Mouse (Mus musculus): ENCODE results near the gene Cyp11a1. TPM values are rescaled to one million over a fixed set of nuclear protein-coding genes. Genes with fewer than 3 reads are reported as not detected.

The Cyp11a1 gene
- polyA plus RNA-seq, 1 experiment from 2014 or later: 0.10 TPM

Other genes with a start within 250 kb of the Cyp11a1 start
- gene Clk3, start 240.6 kb upstream of the Cyp11a1 start, polyA plus RNA-seq (2016; fragmentation: Nextera tagmentation; extraction: Ambion mirVana): 99.8 and 104 TPM in 2 replicates
- 15.6 and 16.0 TPM in 2 replicates for gene Arid3b, start 169.6 kb upstream of the Cyp11a1 start, polyA plus RNA-seq (2016; fragmentation: Nextera tagmentation; extraction: Ambion mirVana)
- 69.3 and 69.8 TPM in 2 replicates for gene Ubl7, start 95.4 kb upstream of the Cyp11a1 start, polyA plus RNA-seq (2016; fragmentation: Nextera tagmentation; extraction: Ambion mirVana)
- not detected in 2 replicates for gene Sema7a, start 66.3 kb upstream of the Cyp11a1 start, polyA plus RNA-seq (2016; fragmentation: Nextera tagmentation; extraction: Ambion mirVana)
- 0.60 and 1.2 TPM in 2 replicates for gene Stra6, start 57.4 kb downstream of the Cyp11a1 start, polyA plus RNA-seq (2016; fragmentation: Nextera tagmentation; extraction: Ambion mirVana)
- not detected in 2 replicates for gene Ccdc33, start 112.4 kb downstream of the Cyp11a1 start, polyA plus RNA-seq (2016; fragmentation: Nextera tagmentation; extraction: Ambion mirVana)
- gene Islr, start 197.9 kb downstream of the Cyp11a1 start, polyA plus RNA-seq (2016; fragmentation: Nextera tagmentation; extraction: Ambion mirVana): 4.9 and 5.9 TPM in 2 replicates
- gene Islr2, start 197.9 kb downstream of the Cyp11a1 start, polyA plus RNA-seq (2016; fragmentation: Nextera tagmentation; extraction: Ambion mirVana): 0.07 TPM in 1 of 2 replicates, not detected in the other
- 24.4 and 26.5 TPM in 2 replicates for gene Pml, start 243.4 kb downstream of the Cyp11a1 start, polyA plus RNA-seq (2016; fragmentation: Nextera tagmentation; extraction: Ambion mirVana)
- 6.5 and 6.6 TPM in 2 replicates for gene Stoml1, start 246.8 kb downstream of the Cyp11a1 start, polyA plus RNA-seq (2016; fragmentation: Nextera tagmentation; extraction: Ambion mirVana)